Mouse (Mus musculus): ENCODE results near the gene Icos.

Icos gene

GRCm38 (mm10) chr1:60962095-60962494 is 15.6 kb upstream of the Icos start:
- DNase-seq (ENCODE audit: low read depth, low spot score): peak; percentile 55

- no peak for DNase-seq (ENCODE audit: low read depth, low spot score)
These were observed 10.2 kb upstream of the Icos start for GRCm38 (mm10) chr1:60967521-60967920.

- DNase-seq (ENCODE audit: low read depth, low spot score): no peak
These were observed 6.9 kb upstream of the Icos start for GRCm38 (mm10) chr1:60970846-60971245.

DNA sequence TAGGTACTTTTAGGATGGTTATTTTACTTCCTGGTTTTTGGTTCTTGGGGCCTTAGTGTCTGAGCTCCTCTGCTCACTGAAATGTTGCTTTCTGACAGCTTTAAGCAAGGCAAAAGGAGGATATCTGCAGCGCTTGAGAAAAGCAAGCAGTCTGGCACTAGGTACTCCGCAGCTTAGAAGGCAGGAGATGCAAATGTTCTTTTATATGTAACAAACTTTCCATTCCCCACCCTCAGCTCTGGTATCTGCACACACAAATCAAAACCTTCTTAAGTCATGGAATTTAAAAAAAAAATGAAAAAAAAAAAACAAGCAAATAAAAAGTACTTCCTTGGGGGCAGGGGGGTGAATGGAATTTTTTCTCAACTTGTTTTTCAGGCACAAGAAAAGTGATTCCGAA is 3.5 kb upstream of the Icos start:
- DNase-seq (ENCODE audit: low read depth, low spot score): no peak

DNA sequence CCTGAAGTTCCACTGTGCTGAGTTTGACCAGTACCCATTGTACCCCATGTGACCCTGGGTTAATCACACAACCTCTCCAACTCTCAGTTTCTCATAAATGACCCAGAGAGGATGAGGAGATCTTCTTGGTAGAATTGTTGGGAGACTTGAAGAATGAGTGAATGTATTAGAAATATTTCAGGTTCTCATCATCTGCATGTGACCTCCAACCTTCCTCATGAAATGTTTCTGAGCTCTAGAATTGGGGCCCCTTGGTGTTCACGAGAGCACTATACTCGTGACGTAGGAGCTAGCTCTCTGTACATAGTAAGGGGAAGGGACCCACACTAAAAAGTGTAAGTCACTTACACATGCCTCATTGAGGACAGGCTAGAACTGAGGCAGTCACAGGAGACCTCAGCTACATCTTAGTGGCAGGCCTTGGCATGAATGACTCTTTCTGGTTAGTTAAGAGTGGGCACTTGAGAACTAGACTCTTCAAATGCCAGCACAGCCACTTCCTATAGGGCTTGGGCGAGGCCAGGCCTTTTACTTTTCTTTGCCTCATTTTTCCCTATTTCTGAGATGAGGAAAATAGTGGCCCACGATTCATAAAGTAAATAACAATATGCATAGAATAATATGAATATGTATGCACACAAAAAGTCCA is 2.0 kb upstream of the Icos start:
- no peak for DNase-seq (ENCODE audit: low read depth, low spot score)

DNA sequence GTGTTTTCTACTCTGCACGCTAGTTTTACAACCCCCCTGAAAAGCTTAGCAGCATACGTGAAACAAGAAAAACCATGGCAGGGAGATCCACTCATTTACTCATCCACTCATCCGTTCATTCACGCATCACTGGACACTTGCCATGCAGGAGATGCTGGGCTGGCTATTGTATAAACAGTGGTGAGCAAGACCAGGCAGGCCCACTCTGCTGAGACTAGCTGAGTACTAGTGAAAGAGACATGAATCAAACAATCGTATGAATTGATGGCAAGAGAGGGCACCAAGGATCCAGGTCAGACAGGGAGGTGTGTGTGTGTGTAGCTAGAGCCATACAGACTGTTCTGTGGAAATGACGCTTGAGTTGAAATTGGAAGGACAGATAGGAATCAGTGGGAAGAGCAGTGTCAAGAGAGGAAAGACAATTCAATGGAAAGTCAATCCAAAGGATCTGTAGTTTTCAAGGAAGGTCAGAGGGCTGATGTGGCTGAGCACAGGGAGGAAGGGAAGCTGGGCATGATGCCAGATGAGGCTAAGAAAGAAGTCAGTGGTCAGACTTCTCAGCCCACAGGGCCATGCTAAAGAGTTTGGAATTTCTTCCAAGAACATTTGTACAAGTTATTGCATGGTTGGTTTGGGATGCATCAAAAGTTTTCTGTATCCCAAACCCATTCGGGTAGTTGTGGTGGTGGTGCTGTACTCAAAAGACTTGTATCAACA is 1.6 kb downstream of the Icos start:
- no peak for DNase-seq (ENCODE audit: low read depth, low spot score)

DNA sequence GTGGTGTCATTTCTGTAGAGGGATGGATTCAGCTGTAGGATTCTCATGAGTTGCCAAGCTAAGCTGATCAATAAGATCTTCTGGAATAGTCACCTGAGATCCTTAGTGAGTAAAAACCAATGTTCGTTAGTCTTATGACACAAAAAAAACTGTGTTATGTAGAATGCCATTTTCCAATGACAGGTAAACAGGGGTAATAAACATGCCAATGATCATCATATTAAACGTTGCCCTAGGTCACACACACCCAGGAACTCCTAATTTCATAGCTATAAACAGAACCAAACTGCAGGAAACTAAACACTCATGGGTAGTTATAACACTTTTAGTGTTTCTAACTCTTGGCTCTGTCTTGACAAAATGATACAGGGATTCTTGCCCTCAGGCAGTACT is 2.1 kb downstream of the Icos start:
- no peak for DNase-seq (ENCODE audit: low read depth, low spot score)

- no peak for DNase-seq (ENCODE audit: low read depth, low spot score)
These were observed 7.3 kb downstream of the Icos start for GRCm38 (mm10) chr1:60985075-60985474.

DNA sequence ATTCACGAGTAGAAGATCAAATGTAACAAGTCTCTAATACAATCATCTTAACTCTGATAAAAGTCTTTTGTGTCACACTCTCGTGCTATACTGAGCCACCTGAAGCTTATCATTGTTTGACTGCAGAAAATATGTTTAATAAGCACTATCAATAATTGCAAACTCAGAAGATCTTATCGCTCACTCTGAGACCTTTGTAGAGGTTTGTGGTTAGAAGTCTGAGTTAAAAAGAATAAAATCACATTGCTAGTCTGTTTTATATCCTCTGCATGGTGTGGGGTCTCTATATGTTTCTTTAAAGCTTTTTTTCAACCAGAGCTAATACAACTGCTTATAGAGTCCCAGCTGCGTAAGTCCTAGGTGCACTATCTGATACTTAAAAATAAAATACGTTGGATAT is 8.4 kb downstream of the Icos start:
- no peak for DNase-seq (ENCODE audit: low read depth, low spot score)

GRCm38 (mm10) chr1:60989086-60989485 is 11.4 kb downstream of the Icos start:
- no peak for DNase-seq (ENCODE audit: low read depth, low spot score)

DNA sequence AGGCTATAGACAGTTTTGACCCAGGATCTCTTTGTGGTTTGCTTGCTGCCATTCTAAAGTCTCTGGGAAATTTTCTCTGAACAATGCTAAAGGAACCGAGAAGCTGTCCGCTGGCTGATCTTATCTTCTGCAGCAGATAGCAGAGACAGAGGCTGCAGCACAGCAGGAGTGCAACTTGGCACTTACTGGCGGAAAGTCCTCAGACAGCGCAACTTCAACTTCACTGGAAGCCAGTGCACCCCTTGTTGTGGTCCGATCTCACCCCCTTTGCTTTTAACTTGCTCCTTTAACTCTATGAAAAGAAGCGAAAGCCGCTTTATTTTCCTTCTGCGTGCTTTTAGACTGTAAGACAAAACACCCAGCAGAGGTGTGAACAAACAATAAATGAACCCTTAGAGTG is 12.6 kb downstream of the Icos start:
- no peak for DNase-seq (ENCODE audit: low read depth, low spot score)

DNA sequence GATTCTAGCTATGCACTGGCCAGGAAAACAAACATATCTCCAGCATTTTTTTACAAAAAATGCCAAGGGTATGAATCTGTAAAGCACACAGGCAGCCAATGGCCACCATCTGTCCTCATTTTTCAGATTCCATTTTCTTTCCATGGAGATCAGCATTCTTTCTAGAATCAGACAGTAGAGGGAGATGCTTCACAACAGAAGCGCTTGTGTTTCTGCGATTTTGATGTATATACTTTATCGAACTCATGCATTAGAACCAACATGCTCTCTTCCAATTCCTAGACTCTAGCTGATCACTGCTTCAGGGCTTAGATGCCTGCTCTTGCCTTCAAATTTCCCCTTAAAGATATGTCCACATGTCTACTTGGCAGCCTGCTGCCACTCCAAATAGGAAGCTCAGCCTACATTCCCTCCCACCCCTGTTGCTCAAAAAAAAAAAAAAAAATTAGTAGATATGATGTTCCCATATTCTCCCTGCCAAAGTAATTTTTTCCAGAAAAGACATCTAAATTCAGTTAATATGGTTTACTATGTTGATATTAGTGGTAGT is 20.4 kb downstream of the Icos start:
- no peak for DNase-seq (ENCODE audit: low read depth, low spot score)

- DNase-seq (ENCODE audit: low read depth, low spot score): no peak
These were observed 21.0 kb downstream of the Icos start for GRCm38 (mm10) chr1:60998689-60999088.

DNA sequence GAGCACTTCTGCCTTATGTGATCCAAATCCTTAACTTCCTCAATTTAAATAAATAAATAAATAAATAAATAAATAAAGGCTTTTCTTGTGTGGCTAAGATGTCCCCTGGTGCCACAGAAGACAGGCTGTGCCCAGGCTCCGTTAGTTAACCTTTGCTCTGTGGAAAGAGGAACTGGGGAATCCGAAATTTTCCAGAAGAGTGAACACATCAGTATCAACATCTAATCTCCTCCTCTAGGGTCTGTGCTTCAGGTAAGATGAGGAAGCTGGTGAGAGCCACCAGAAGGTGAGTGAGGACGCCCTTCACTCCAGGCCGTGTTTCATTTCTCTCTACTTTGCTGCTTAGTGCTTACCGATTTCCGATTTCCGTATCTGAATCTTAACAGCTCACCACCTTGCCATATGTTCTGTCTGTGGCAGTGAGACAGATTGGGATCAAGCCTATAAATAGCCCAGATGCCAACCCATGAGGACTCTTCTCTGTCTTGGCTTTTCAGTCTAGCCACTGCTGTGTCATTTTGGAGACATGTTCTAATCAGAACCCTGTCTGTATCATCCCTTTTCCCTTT is 24.1 kb downstream of the Icos start:
- DNase-seq (ENCODE audit: low read depth, low spot score): no peak

DNA sequence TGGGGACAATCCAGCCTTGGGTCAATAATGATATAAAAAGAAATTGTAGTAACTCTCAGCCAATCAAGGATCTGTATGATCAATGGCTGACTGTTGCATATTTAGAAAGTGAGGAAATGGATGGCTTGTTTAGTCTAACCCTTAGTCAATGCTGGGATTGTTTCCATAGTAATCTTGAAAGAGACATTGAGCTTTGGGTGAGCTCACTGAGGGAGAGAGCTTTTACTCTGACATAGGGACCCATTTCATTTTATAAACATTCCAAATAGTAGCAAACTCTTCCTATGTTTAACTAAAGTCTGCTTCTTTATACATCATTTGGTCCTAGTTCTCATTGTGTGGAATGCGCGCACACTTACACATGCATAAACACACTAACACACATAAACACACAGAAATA is 28.5 kb downstream of the Icos start:
- DNase-seq (ENCODE audit: low read depth, low spot score): no peak

DNA sequence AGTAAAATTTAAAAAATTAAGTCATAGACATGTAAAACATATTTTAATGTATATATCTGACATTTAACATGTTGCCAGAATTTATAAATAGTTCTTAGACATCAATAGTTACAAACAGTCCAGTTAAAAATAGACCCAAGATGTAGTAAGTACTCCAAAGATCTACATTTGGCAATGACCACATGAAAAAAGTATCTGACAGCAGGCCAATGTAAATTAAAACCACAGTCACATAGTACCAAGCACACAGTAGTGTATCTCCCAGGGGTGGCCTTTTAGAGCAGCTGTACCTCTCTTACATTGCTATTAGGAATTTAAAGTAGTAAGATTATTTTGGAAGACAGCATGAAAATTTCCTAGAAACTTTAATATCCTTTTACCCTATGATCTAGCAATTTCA is 29.8 kb downstream of the Icos start:
- DNase-seq (ENCODE audit: low read depth, low spot score): no peak

DNA sequence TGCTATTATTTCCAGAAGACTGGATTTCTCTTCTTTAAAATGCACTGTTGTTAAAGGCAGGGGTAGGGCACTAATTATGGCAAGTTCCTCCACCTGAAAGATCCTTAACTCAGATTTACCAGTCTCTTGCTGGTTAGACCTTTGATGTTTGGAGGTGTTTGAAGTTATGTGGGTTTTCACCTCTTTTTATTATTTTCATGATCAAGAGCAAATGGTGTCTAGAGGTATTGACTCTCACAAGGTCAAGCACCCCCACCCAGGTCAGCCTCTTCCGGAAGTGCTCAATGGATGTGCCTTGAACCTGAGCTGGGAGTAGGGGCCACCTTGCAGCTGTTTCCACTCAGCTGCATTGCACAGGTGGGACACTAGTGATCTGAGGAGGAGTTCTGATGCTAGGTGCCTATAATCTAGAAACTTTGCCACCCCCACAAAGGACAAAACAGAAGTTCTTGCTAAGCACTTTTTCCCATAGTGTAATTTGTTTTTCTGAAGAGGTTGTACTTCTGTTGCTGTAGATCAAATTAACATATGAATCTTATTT is 38.9 kb downstream of the Icos start:
- DNase-seq (ENCODE audit: low read depth, low spot score): no peak

- DNase-seq (ENCODE audit: low read depth, low spot score): no peak
These were observed 49.0 kb downstream of the Icos start for GRCm38 (mm10) chr1:61026712-61027111.

DNA sequence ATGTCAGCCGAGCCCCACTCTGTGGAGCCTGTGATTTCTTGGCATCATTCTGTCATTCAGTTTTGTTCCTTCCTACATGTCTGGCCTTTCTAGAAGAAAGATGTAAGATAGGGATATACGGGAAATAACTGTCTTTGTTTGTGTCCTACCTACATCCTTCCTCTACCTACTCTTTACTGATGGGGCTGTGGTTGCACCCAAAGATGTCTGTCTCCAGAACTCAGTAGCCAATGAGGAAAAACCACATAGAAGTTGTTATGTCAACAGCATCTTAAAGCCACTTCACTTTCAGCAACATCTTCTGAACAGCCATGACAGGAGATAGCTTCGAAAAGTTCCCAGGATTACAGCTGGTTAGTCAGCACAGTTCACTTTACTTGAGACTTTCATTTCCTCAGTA is 49.8 kb downstream of the Icos start:
- DNase-seq (ENCODE audit: low read depth, low spot score): no peak

GRCm38 (mm10) chr1:61029919-61030318 is 52.2 kb downstream of the Icos start:
- DNase-seq (ENCODE audit: low read depth, low spot score): no peak

- no peak for DNase-seq (ENCODE audit: low read depth, low spot score)
These were observed 52.8 kb downstream of the Icos start for GRCm38 (mm10) chr1:61030532-61030931.

DNA sequence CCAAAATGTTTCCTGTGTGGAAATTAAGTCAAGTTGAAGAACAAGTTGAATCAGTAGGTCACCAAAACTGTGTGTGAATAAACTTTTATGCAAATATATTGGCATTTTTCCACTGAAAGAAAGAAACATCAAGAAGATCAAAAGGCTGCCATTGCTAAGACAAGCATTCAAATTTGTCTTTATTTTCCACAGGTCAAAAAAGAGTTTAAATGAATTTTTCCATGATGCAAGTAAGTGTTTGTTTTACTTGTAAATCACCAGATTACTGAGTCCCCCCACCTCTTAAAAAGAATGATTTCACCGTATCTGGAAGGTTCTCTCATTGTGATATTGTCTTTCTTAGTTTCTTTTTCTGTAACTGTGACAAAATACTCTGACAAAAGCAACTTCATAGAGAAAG is 57.5 kb downstream of the Icos start:
- no peak for DNase-seq (ENCODE audit: low read depth, low spot score)

DNA sequence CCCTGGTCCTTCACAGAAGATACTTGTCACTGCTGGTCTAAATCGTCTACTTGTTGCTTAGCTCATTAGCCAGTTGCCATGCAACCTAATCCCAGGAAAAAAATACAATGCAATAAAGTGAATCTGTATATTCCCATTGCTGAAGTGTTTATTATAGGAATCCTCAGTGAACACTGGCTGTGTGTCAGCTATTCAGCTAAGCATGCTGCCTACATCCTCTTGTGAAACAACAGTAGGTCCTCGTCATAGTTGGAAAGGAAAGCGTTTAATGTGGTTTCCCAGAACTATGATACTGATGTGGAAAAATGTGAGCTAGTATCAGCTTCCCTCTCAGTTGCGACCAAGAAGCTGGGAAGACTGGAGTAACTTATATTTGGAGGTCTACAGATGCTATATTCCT is 60.5 kb downstream of the Icos start:
- DNase-seq (ENCODE audit: low read depth, low spot score): no peak

All from ZHBTc4 (cell line).